Mouse (Mus musculus) spleen, adult 2 months (tissue): ENCODE measurements around the gene Slc22a17.

ENCODE experiments used
- CTCF ChIP-seq: fragments of 200-500 bp; IDR thresholded peaks from 2 replicates; pipeline ENCODE4 v1.5.1; 2011; ENCODE audit warnings: mild to moderate bottlenecking, inconsistent platforms; ENCODE audit not compliant: insufficient read depth, insufficient read length, insufficient replicate concordance; ENCODE audit errors: extremely low read depth
- POLR2A ChIP-seq: fragments of 200-500 bp; IDR thresholded peaks from 2 replicates; pipeline ENCODE4 v1.6.1; 2011; ENCODE audit warnings: low read depth, low read length, inconsistent platforms

- TF ChIP-seq CTCF (no peak), POLR2A (no peak)
These were observed 23.2 kb upstream of the Slc22a17 start, which contains the start of gene Cmtm5 for GRCm38 (mm10) chr14:54935904-54936830.
